ENCODE assay signal across 13 mouse cellular contexts in genomic region chr1:65113536-65114172, GRCm38 (mm10). TPM values are rescaled to one million over a fixed set of nuclear protein-coding genes. Genes with fewer than 3 reads are reported as not detected.
DNase-seq lines count a peak whose midpoint lies in the region; ATAC-seq lines count a peak whose summit lies in the region.
"Had no signal": no experiment of that assay in that cellular context is flagged by ENCODE, and none has a peak within 500 bp of the region (broad histone marks: within the 10 kb centered on the region; RNA-seq: fewer than 3 reads in every experiment).

No protein-coding gene starts in this region.

- no peaks in the 10 kb centered on the region for H3K27me3 ChIP-seq in kidney, embryonic 16.5 days (ENCODE audit: insufficient read depth, low read length)
- H3K27me3 ChIP-seq in liver, embryonic 16.5 days (ENCODE audit: control insufficient read depth, insufficient read depth, low read depth, low read length), result no peaks in the 10 kb centered on the region
- no peaks in the 10 kb centered on the region for H3K27me3 ChIP-seq in forebrain, embryonic 11.5 days (ENCODE audit: control insufficient read depth, insufficient read depth, low read length)
- H3K27me3 ChIP-seq: embryonic facial prominence, embryonic 15.5 days had no signal

- WGBS in kidney, embryonic 16.5 days, result 90% methylated on average over 5 of the region's 5 CpGs
- 53% methylated on average over 5 of the region's 5 CpGs for WGBS in liver, embryonic 16.5 days (ENCODE audit: insufficient replicate concordance)
- 85% methylated on average over 5 of the region's 5 CpGs for WGBS in forebrain, embryonic 11.5 days

- H3K36me3 ChIP-seq in kidney, embryonic 16.5 days (ENCODE audit: insufficient read depth, low read length), result no peaks in the 10 kb centered on the region
- H3K36me3 ChIP-seq in liver, embryonic 16.5 days (ENCODE audit: control insufficient read depth, insufficient read depth), result no peaks in the 10 kb centered on the region
- H3K36me3 ChIP-seq in forebrain, embryonic 11.5 days (ENCODE audit: control insufficient read depth, insufficient read depth, low read length), result no peaks in the 10 kb centered on the region
- H3K36me3 ChIP-seq: embryonic facial prominence, embryonic 15.5 days had no signal

- 0 out of 2 replicates have a peak overlapping the region, but pooled peaks have one; percentile 31 for H3K27ac ChIP-seq in kidney, embryonic 16.5 days (ENCODE audit: low read length)
- no peak overlapping the region for H3K27ac ChIP-seq in liver, embryonic 16.5 days (ENCODE audit: low read length)
- no peak overlapping the region for H3K27ac ChIP-seq in forebrain, embryonic 11.5 days (ENCODE audit: low read depth, low read length)

- H3K4me3 ChIP-seq in kidney, embryonic 16.5 days (ENCODE audit: low read length), result no peak overlapping the region
- no peak overlapping the region for H3K4me3 ChIP-seq in liver, embryonic 16.5 days (ENCODE audit: low read depth, low read length)
- H3K4me3 ChIP-seq in forebrain, embryonic 11.5 days (ENCODE audit: low read depth, low read length), result no peak overlapping the region

- no peak overlapping the region for H3K9ac ChIP-seq in kidney, embryonic 16.5 days (replicated peaks; ENCODE audit: low read length)
- no peak overlapping the region for H3K9ac ChIP-seq in liver, embryonic 16.5 days (ENCODE audit: low read depth, low read length)
- H3K9ac ChIP-seq in forebrain, embryonic 11.5 days (ENCODE audit: low read length), result no peak overlapping the region
- H3K9ac ChIP-seq: embryonic facial prominence, embryonic 15.5 days had no signal

- ATAC-seq in kidney, embryonic 16.5 days (ENCODE audit: low FRiP score, low TSS enrichment), result no peak
- ATAC-seq in liver, embryonic 16.5 days (ENCODE audit: low read depth), result peak; percentile 53; the same call in 1 of the 2 replicates
- ATAC-seq in forebrain, embryonic 11.5 days (replicated peaks; ENCODE audit: low FRiP score), result no peak

- DNase-seq in kidney, postnatal 14 days, result no peak
- peak; percentile 27 to 42 for DNase-seq in adrenal gland, postnatal 36 days
- DNase-seq in skeletal muscle tissue, adult 2 months (ENCODE audit: low read depth, low spot score), result peak; percentile 25
- no peak for DNase-seq in left cerebral cortex, adult 8-10 months (ENCODE audit: low spot score in 2 of 2)
- DNase-seq in forebrain, embryonic 11.5 days (ENCODE audit: low spot score), result no peak
- DNase-seq: cerebellum, postnatal 14 days had no signal

- H3K4me1 ChIP-seq in kidney, embryonic 16.5 days (ENCODE audit: insufficient read depth, low read length), result peaks cover 9% of the 10 kb centered on the region
- no peaks in the 10 kb centered on the region; the same call in 1 of the 2 replicates for H3K4me1 ChIP-seq in liver, embryonic 16.5 days (ENCODE audit: control insufficient read depth, low read depth, low read length)
- no peaks in the 10 kb centered on the region for H3K4me1 ChIP-seq in forebrain, embryonic 11.5 days (replicated peaks; ENCODE audit: control insufficient read depth, insufficient read depth, low read length)
- H3K4me1 ChIP-seq: embryonic facial prominence, embryonic 15.5 days had no signal

- no peaks in the 10 kb centered on the region for H3K9me3 ChIP-seq in kidney, embryonic 16.5 days (ENCODE audit: low read length)
- no peaks in the 10 kb centered on the region for H3K9me3 ChIP-seq in liver, embryonic 16.5 days (replicated peaks; ENCODE audit: control insufficient read depth, low read length)
- H3K9me3 ChIP-seq in forebrain, embryonic 11.5 days (ENCODE audit: control insufficient read depth, low read length), result no peaks in the 10 kb centered on the region
- H3K9me3 ChIP-seq: embryonic facial prominence, embryonic 15.5 days had no signal

- H3K4me2 ChIP-seq in kidney, embryonic 16.5 days (replicated peaks; ENCODE audit: low read depth, low read length), result no peak overlapping the region
- peak overlapping the region; percentile 19; the same call in 1 of the 2 replicates for H3K4me2 ChIP-seq in liver, embryonic 16.5 days (ENCODE audit: low read depth, low read length)
- H3K4me2 ChIP-seq in forebrain, embryonic 11.5 days (ENCODE audit: low read depth, low read length, severe bottlenecking), result no peak overlapping the region

RNA-seq across cellular contexts. Expression of gene Gm28845, which starts 5.7 kb away (rescaled TPM):
- 0.29 TPM in 1 of 2 replicates, not detected in the other for polyA plus RNA-seq in kidney, embryonic 16.5 days (2015; fragmentation: Nextera tagmentation; extraction: Ambion mirVana)
- total RNA-seq in adrenal gland, postnatal 36 days (2021), result not detected
- not detected in 2 replicates for polyA plus RNA-seq in liver, embryonic 16.5 days (2015; fragmentation: Nextera tagmentation; extraction: Ambion mirVana)
- 1 to 10 TPM in 3 of 4 experiments, not detected in 1; 1.2 to 1.6 (median 1.6) TPM for total RNA-seq in left cerebral cortex, adult 8-10 months (2022)
- not detected in 2 replicates for polyA plus RNA-seq in forebrain, embryonic 11.5 days (2014; fragmentation: Nextera tagmentation; extraction: Ambion mirVana)
- polyA plus RNA-seq: embryonic facial prominence, embryonic 15.5 days; heart, embryonic 16.5 days; myocyte; stomach, embryonic 14.5 days had no signal

RNA-seq across cellular contexts. Expression of gene D630023F18Rik, which starts 9.4 kb away (rescaled TPM):
- 2.0 and 2.8 TPM in 2 replicates for polyA plus RNA-seq in kidney, embryonic 16.5 days (2015; fragmentation: Nextera tagmentation; extraction: Ambion mirVana)
- total RNA-seq in adrenal gland, postnatal 36 days (2021), result not detected
- polyA plus RNA-seq in liver, embryonic 16.5 days (2015; fragmentation: Nextera tagmentation; extraction: Ambion mirVana), result 0.13 and 0.48 TPM in 2 replicates
- total RNA-seq in left cerebral cortex, adult 8-10 months (2022), result 1 to 10 TPM; 5.6 to 7.6 (median 6.1) TPM
- 0.16 and 0.21 TPM in 2 replicates for polyA plus RNA-seq in forebrain, embryonic 11.5 days (2014; fragmentation: Nextera tagmentation; extraction: Ambion mirVana)
- polyA plus RNA-seq: myocyte had no signal

RNA-seq across cellular contexts. Expression of gene Cryga, which starts 10.5 kb away (rescaled TPM):
- not detected in 2 replicates for polyA plus RNA-seq in kidney, embryonic 16.5 days (2015; fragmentation: Nextera tagmentation; extraction: Ambion mirVana)
- total RNA-seq in adrenal gland, postnatal 36 days (2021), result not detected
- polyA plus RNA-seq in liver, embryonic 16.5 days (2015; fragmentation: Nextera tagmentation; extraction: Ambion mirVana), result not detected in 2 replicates
- 1 to 10 TPM in 1 of 4 experiments, not detected in 3; 1.6 TPM for total RNA-seq in left cerebral cortex, adult 8-10 months (2022)
- polyA plus RNA-seq in forebrain, embryonic 11.5 days (2014; fragmentation: Nextera tagmentation; extraction: Ambion mirVana), result not detected in 2 replicates
- total RNA-seq: left cerebral cortex, adult 18-20 months had no signal
- polyA plus RNA-seq: heart, embryonic 16.5 days; myocyte; stomach, embryonic 14.5 days had no signal

RNA-seq across cellular contexts. Expression of gene Crygb, which starts 31.6 kb away (rescaled TPM):
- not detected in 2 replicates for polyA plus RNA-seq in kidney, embryonic 16.5 days (2015; fragmentation: Nextera tagmentation; extraction: Ambion mirVana)
- not detected for total RNA-seq in adrenal gland, postnatal 36 days (2021)
- polyA plus RNA-seq in liver, embryonic 16.5 days (2015; fragmentation: Nextera tagmentation; extraction: Ambion mirVana), result not detected in 2 replicates
- total RNA-seq in left cerebral cortex, adult 8-10 months (2022), result not detected
- polyA plus RNA-seq in forebrain, embryonic 11.5 days (2014; fragmentation: Nextera tagmentation; extraction: Ambion mirVana), result not detected in 2 replicates
- total RNA-seq: left cerebral cortex, adult 18-20 months had no signal
- polyA plus RNA-seq: myocyte had no signal

RNA-seq across cellular contexts. Expression of gene Crygc, which starts 40.2 kb away (rescaled TPM):
- polyA plus RNA-seq in kidney, embryonic 16.5 days (2015; fragmentation: Nextera tagmentation; extraction: Ambion mirVana), result not detected in 2 replicates
- total RNA-seq in adrenal gland, postnatal 36 days (2021), result not detected
- polyA plus RNA-seq in liver, embryonic 16.5 days (2015; fragmentation: Nextera tagmentation; extraction: Ambion mirVana), result not detected in 2 replicates
- not detected for total RNA-seq in left cerebral cortex, adult 8-10 months (2022)
- polyA plus RNA-seq in forebrain, embryonic 11.5 days (2014; fragmentation: Nextera tagmentation; extraction: Ambion mirVana), result 0.61 TPM in 1 of 2 replicates, not detected in the other
- total RNA-seq: left cerebral cortex, adult 18-20 months had no signal
- polyA plus RNA-seq: heart, embryonic 16.5 days; myocyte; stomach, embryonic 14.5 days had no signal

Comparison
In these comparisons a context has a peak if more than half of its experiments do, and no peak if none do; other contexts are left out.
1. DNase-seq: peak in adrenal gland, postnatal 36 days (2 of 2) and skeletal muscle tissue, adult 2 months (single experiment); none in kidney, postnatal 14 days (single experiment), left cerebral cortex, adult 8-10 months (0 of 2) and forebrain, embryonic 11.5 days (single experiment).